ENCODE assay signal across 16 mouse cellular contexts in the genomic region with DNA sequence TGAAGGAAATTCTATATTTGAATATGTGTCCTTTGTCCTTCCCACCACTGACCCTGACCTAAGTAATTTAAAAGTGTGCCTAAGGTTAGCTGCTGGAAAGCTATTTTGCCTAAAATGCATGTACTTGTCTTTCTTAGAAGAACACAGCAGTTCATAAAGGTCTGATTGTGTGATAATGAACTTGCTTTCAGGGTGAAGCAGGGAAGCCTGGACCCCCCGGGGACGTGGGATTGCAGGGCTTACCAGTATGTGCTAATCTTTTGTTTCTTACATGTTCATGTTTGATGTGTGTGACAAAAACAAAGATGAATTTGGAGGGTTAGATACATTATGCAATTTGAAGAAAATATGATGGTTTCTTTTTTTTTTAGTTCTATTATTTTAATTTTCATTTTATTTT.
A peak's percentile ranks its signal among the peaks of the same experiment; 100 is the strongest.
DNase-seq lines count a peak whose midpoint lies in the region; ATAC-seq lines count a peak whose summit lies in the region.
"Had no signal": no experiment of that assay in that cellular context is flagged by ENCODE, and none has a peak within 500 bp of the region (broad histone marks: within the 10 kb centered on the region; RNA-seq: fewer than 3 reads in every experiment).

No protein-coding gene starts in this region.

- DNase-seq in cerebellum, adult 11-12 months, result peak; percentile 28
- no peak for DNase-seq in cerebellum, adult 11 months
- peak; percentile 55 for DNase-seq in cerebellum, adult 9-10 months
- DNase-seq in cerebellum, postnatal 10 days, result peak; percentile 56 to 60
- no peak for DNase-seq in cerebellum, postnatal 36 days
- DNase-seq: adrenal gland, adult 8-10 months; adrenal gland, postnatal 14 days; adrenal gland, postnatal 36 days; B cell, adult 2 months; embryo, embryonic 11 days; gastrocnemius, adult 2 months had no signal

- ATAC-seq in cerebellum, adult (ENCODE audit: insufficient number of reproducible peaks, low FRiP score, low TSS enrichment), result no peak
- ATAC-seq: activated CD4-positive, CD25-positive, alpha-beta regulatory T cell, adult 4 months; CD4-positive, CD25-positive, alpha-beta regulatory T cell, adult 4 months; forebrain, embryonic 14.5 days; Patski had no signal

Comparison
In these comparisons a context has a peak if more than half of its experiments do, and no peak if none do; other contexts are left out.
1. DNase-seq: peak in cerebellum, adult 11-12 months (single experiment), cerebellum, adult 9-10 months (single experiment) and cerebellum, postnatal 10 days (2 of 2); none in cerebellum, adult 11 months (single experiment) and cerebellum, postnatal 36 days (0 of 2).